Mouse (Mus musculus) granulocyte monocyte progenitor cell, adult 5-6 weeks (primary cell): ENCODE data around the gene Fbxo40. TPM values are rescaled to one million over a fixed set of nuclear protein-coding genes. Genes with fewer than 3 reads are reported as not detected.

Experiments
- ATAC-seq: replicated peaks from 2 replicates; pipeline ENCODE4 v1.8.0; 2016; ENCODE audit warnings: mild to moderate bottlenecking, moderate TSS enrichment, inconsistent platforms; ENCODE audit not compliant: poor library complexity, severe bottlenecking
- total RNA-seq, 2 experiments: library from RNA; stranded (forward) in 1 of 2; stranded (reverse) in 1 of 2; fragments of 200-712, 200-1000 nt in 1 of 2; fragments of >200 nt in 1 of 2; fragmentation: Nextera tagmentation in 1 of 2; gene quantifications; 2 replicates each; pipeline ENCODE4 v1.2.3; 2014 to 2017

Gene Fbxo40
- total RNA-seq (2014; fragmentation: Nextera tagmentation), result 0.19 and 0.28 TPM in 2 replicates
- total RNA-seq (2017), result 0.31 and 0.47 TPM in 2 replicates

GRCm38 (mm10) chr16:36989999-36990625 is at the start of gene Fbxo40:
Gene Fbxo40, minus strand, starts transcription at chr16:36990467.
- no peak for ATAC-seq

- no peak for ATAC-seq
These were observed 44.5 kb upstream of the Fbxo40 start for GRCm38 (mm10) chr16:37034751-37035150.

DNA sequence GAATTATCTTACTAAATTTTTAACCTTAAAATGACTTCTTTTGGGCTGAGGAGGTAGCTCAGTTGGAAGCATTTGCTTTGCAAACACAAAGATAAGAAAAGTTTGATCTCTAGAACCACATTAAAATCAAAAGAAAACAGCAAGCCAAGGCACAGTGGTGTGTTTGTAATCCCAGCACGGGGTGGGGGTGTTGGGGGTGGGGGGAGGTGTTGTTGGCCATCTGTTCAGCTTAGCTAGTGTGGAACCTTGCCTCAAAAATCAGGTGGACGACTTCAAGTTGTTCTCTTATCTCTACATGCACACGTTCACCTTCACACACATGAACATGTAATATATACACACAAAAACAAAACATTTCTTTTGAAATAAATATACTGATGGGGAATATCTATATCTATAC is 41.7 kb upstream of the Fbxo40 start:
- no peak for ATAC-seq

- ATAC-seq, result no peak
These were observed 37.3 kb upstream of the Fbxo40 start for GRCm38 (mm10) chr16:37027581-37027980.

- ATAC-seq, result no peak
These were observed 22.1 kb upstream of the Fbxo40 start for GRCm38 (mm10) chr16:37012336-37012735.

GRCm38 (mm10) chr16:37011922-37012289 is 21.6 kb upstream of the Fbxo40 start:
- ATAC-seq, result peak; percentile 41

- peak; percentile 95 for ATAC-seq
These were observed 21.0 kb upstream of the Fbxo40 start, which contains the start of gene Polq for GRCm38 (mm10) chr16:37011061-37011921. Gene Polq, plus strand, starts transcription at chr16:37011786.

DNA sequence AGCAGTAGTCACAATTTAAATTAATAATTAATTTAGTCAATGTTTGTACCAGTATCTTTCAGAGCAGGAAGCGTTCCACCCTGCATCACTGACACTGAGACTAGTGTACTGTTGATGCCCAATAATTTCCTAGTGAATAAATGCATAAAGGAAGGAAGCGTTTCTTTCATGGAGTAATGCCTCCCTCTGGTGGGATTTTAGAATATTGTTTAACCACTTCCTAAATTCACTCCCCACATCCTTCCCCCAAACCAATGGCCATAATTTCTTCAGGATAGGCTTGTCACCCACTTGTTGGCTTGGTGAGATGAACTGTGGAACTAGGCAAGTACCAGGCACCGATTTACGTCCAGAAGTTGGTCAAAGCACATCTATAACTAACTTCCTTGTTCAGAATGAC is 20.1 kb upstream of the Fbxo40 start:
- ATAC-seq, result peak; percentile 79

GRCm38 (mm10) chr16:37009262-37009661 is 19.0 kb upstream of the Fbxo40 start:
- no peak for ATAC-seq

GRCm38 (mm10) chr16:36999366-36999972 is 9.2 kb upstream of the Fbxo40 start:
- peak; percentile 94 for ATAC-seq

DNA sequence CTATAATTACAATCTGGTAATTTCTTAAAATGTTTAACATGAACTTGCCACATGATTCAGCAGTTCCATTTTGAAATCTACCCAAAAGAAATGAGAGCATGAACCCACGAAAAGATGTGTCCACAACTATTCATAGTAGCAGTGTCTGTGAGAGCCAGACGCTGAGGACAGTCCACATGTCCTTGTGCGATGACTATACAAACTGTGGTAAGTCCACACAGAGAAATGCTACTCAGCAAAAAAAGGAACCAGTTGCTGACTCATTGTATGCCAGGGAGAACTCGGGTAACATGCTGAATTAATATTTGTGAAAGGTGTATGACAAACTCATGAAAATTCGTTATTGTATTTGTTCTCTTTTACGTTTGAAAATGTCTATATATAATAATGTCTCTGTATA is 7.4 kb upstream of the Fbxo40 start:
- peak; percentile 77 for ATAC-seq

DNA sequence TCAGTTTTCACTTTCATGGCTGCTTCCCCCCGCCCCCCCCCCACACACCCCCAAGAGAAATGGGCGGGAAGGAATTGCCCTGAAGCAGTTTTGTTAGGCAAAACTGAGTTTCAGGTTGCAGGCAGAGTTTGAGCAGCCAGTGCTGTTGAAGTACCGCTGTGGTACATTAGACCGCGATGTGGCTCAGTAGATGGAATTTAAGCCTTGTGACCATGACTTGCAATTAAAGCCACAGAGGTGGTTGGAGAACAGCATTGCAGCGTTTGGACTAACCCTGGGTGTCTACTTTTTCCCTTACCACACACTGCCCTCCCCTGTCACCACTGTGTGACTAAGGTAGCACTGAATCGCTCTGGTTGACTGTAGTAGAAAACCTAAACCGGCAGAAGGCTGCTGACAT is 774 bp downstream of the Fbxo40 start:
- ATAC-seq, result peak; percentile 76

DNA sequence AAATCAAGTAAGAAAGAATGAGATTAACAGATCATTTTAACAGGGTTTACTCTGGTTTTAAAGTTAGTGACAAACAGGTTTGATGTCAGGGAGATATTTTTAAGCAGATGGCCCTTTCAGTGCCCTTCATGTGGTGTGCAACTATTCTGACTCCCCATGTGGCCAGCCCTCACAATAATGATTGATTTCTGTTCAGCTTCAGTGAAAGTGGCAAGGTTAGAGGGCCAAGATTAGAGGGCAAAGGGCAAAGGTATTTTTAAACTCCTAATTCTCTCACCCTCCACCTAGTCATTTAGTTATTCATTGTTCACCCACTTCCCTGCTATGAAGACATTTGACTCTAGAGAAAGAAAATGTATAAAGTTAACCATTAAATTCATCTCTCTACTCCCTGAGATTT is 2.2 kb downstream of the Fbxo40 start:
- no peak for ATAC-seq

DNA sequence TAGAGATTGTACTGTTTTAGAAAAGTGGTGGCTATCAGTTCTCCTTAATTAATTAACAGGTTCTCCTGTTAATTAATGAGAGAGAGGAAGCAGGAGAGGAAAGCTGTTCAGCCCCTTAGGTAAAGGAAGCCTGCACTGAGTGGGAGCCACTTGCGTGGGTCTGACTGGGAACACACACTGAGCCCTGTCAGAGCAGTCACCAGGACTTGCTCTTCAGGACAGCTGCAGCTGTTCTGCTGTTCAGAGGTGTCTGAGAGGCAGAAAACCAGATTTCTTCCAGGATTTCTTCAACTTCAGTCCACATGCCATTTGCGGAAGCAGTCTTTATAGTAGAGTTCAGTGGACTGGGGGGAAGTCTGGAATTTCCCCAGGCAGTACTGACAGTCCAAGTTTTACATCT is 2.9 kb downstream of the Fbxo40 start:
- ATAC-seq, result no peak

GRCm38 (mm10) chr16:36985636-36986042 is 4.6 kb downstream of the Fbxo40 start:
- peak; percentile 83 for ATAC-seq

DNA sequence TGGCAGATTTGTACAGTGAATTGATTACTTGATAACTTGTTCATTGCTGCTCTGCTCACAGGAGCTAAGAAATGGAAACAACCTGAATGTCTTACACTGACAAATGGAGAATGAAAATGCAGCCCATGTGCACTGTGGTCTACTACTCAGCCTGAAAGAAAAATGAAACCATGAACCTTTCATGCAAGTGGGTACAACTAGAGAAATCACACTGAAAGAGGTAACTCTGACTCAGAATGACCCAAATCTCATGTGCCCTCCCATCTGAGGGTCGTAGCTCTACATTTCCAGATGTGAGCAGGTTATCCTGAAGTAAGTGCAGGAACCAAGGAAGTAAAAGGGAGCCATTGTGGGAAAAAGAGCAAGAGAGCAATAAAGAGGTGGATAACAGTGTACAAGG is 6.5 kb downstream of the Fbxo40 start:
- no peak for ATAC-seq

DNA sequence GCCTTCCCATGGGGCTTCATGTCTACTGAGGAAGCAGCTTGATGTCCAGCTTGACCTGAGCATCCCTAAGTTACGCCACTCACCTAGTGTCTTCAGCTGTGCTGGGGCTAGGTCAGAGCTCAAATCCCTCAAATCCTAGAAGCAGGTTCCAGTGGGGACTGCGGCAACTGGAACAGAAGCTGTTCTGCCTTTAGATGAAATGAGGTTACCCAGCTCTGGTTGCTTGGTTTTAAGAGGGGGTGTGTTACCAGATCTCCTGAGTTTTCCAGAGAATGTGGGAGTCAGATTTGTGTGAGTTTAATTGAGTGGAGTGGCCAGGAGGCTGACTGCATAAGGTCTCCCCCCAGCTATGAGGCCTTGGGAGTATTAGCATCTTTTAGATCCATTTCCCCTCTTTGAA is 11.1 kb downstream of the Fbxo40 start:
- ATAC-seq, result no peak

DNA sequence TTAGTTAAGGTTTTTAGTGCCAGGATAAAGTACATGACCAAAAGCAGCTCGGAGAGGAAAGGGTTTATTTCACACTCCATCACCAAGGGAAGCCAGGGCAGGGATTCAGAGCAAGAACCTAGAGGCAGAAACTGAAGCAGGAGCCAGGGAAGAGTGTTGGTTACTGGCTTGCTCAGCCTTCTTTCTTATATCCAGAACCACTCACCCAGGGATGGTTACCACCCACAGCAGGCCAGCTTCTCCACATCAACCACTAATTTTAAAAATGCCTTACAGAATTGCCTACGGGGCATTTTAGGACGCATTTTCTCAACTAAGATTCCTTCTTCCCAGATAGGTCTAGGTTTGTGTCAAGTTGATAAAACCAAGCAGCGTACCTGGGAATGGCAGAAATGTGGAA is 26.9 kb downstream of the Fbxo40 start:
- ATAC-seq, result no peak

- ATAC-seq, result no peak
These were observed 35.2 kb downstream of the Fbxo40 start for GRCm38 (mm10) chr16:36955106-36955505.

GRCm38 (mm10) chr16:36951029-36951428 is 39.2 kb downstream of the Fbxo40 start:
- ATAC-seq, result no peak

GRCm38 (mm10) chr16:36949614-36950336 is 40.5 kb downstream of the Fbxo40 start:
- ATAC-seq, result no peak; the same call in 1 of the 2 replicates
